Mouse (Mus musculus) left cerebral cortex, postnatal 25 days (tissue): ENCODE measurements around the gene Iqcf3. TPM values are rescaled to one million over a fixed set of nuclear protein-coding genes. Genes with fewer than 3 reads are reported as not detected.

Experiments
- DNase-seq, 2 experiments: peaks; one replicate each; pipeline ENCODE4 v3.0.0; 2022; ENCODE audit warnings: low spot score in 2 of 2, mixed read lengths in 1 of 2
- intact Hi-C: fragments of 180-260 bp; cut with DNase I; formaldehyde crosslinking; loops from one replicate; pipeline ENCODE4 v1.15.1; 2025
- total RNA-seq, 2 experiments: library from RNA; stranded (reverse); gene quantifications; 2 replicates each; pipeline ENCODE4 v1.2.3; 2021

Gene Iqcf3
- total RNA-seq, 2 experiments from 2014 or later = not detected

- intact Hi-C loops = loop anchor here (2.0 to 5.0 kb wide), 4 partner anchors 27 to 187 kb away; partner anchors contain the start of genes Dusp7 and Rpl29
- DNase-seq = no peak
These were observed 85.8 kb downstream of the Iqcf3 start, which contains the start of gene Rrp9 for GRCm38 (mm10) chr9:106475663-106476001. Gene Rrp9 (plus strand): TSS chr9:106475963.

- DNase-seq = no peak
- intact Hi-C loops = loop anchor here (5.0 kb wide), 1 partner anchor 108 kb away; the partner anchor contains the start of gene Dusp7
These were observed 86.4 kb downstream of the Iqcf3 start for GRCm38 (mm10) chr9:106475046-106475445.

GRCm38 (mm10) chr9:106474456-106474855 is 87.0 kb downstream of the Iqcf3 start:
- intact Hi-C loops = no loop called here

GRCm38 (mm10) chr9:106473753-106474105 is 87.7 kb downstream of the Iqcf3 start:
- intact Hi-C loops = no loop called here
- DNase-seq = no peak

More at GRCm38 (mm10) chr9:106474456-106474855, 87.0 kb downstream of the Iqcf3 start:
- DNase-seq = no peak

GRCm38 (mm10) chr9:106473081-106473752 is 88.2 kb downstream of the Iqcf3 start:
- intact Hi-C loops = no loop called here
- no peak for DNase-seq

- DNase-seq = no peak
- intact Hi-C loops = no loop called here
These were observed 89.1 kb downstream of the Iqcf3 start for GRCm38 (mm10) chr9:106472321-106472720.

- DNase-seq = peak in 1 of 2 experiments; percentile 59
- intact Hi-C loops = no loop called here
These were observed 89.5 kb downstream of the Iqcf3 start for GRCm38 (mm10) chr9:106471892-106472291.

- intact Hi-C loops = no loop called here
- DNase-seq = peak in 1 of 2 experiments; percentile 50
These were observed 90.3 kb downstream of the Iqcf3 start for GRCm38 (mm10) chr9:106470991-106471750.

- intact Hi-C loops = no loop called here
- no peak for DNase-seq
These were observed 91.7 kb downstream of the Iqcf3 start for GRCm38 (mm10) chr9:106469776-106470175.

- no peak for DNase-seq
These were observed 92.1 kb downstream of the Iqcf3 start for GRCm38 (mm10) chr9:106469317-106469716.

GRCm38 (mm10) chr9:106467746-106468145 is 93.7 kb downstream of the Iqcf3 start:
- no peak for DNase-seq
- intact Hi-C loops = no loop called here

More at GRCm38 (mm10) chr9:106469317-106469716, 92.1 kb downstream of the Iqcf3 start:
- intact Hi-C loops = no loop called here

- no peak for DNase-seq
- intact Hi-C loops = no loop called here
These were observed 94.7 kb downstream of the Iqcf3 start for GRCm38 (mm10) chr9:106466721-106467120.

- intact Hi-C loops = no loop called here
- peak in 1 of 2 experiments; percentile 57 for DNase-seq
These were observed 95.7 kb downstream of the Iqcf3 start, which contains the start of gene Gpr62 for GRCm38 (mm10) chr9:106465571-106466200. Gene Gpr62 (minus strand): TSS chr9:106465938.

GRCm38 (mm10) chr9:106464751-106465541 is 96.5 kb downstream of the Iqcf3 start:
- DNase-seq = peak; percentile 78 to 85
- intact Hi-C loops = no loop called here

- no peak for DNase-seq
- intact Hi-C loops = no loop called here
These were observed 98.0 kb downstream of the Iqcf3 start for GRCm38 (mm10) chr9:106463122-106464063.

- DNase-seq = no peak
- intact Hi-C loops = no loop called here
These were observed 99.0 kb downstream of the Iqcf3 start for GRCm38 (mm10) chr9:106462430-106462800.

GRCm38 (mm10) chr9:106461641-106462429 is 99.6 kb downstream of the Iqcf3 start:
- no peak for DNase-seq
- intact Hi-C loops = no loop called here

- intact Hi-C loops = no loop called here
- DNase-seq = no peak
These were observed 100.4 kb downstream of the Iqcf3 start for GRCm38 (mm10) chr9:106461026-106461415.
